Mouse (Mus musculus) midbrain, embryonic 16.5 days (tissue): ENCODE measurements at regions not wholly inside any gene's neighbourhood (a gene's known extent, or its start where the extent isn't known, plus 50 kb on each side); places are given as distances from the start of the nearest gene placed in this dataset.

Source experiments
- ATAC-seq: fragments of 200-750 bp; cut with Nextera tagmentation; 2 replicates; pipeline ENCODE4 v1.8.0; 2017; ENCODE audit warnings: moderate TSS enrichment
- H3K27ac ChIP-seq: fragments of 300-500 bp; sonication (generic); 2 replicates; pipeline ENCODE4 v1.5.1; 2014; ENCODE audit warnings: mild to moderate bottlenecking, low read length, mixed read lengths
- H3K27me3 ChIP-seq: fragments of 300-500 bp; sonication (generic); 2 replicates; pipeline ENCODE4 v1.6.1; 2014; ENCODE audit warnings: low read depth, low read length, mixed read lengths; ENCODE audit not compliant: control insufficient read depth, insufficient read depth
- H3K36me3 ChIP-seq: fragments of 300-500 bp; sonication (generic); 2 replicates; pipeline ENCODE4 v1.6.1; 2014; ENCODE audit warnings: mild to moderate bottlenecking, low read length, moderate library complexity, mixed read lengths; ENCODE audit not compliant: control insufficient read depth, insufficient read depth
- H3K4me1 ChIP-seq: fragments of 300-500 bp; sonication (generic); 2 replicates; pipeline ENCODE4 v1.6.1; 2014; ENCODE audit warnings: mild to moderate bottlenecking, low read length, mixed read lengths; ENCODE audit not compliant: control insufficient read depth, insufficient read depth
- H3K4me2 ChIP-seq: fragments of 300-500 bp; sonication (generic); 2 replicates; pipeline ENCODE4 v1.6.1; 2014; ENCODE audit warnings: mild to moderate bottlenecking, low read length, mixed read lengths
- H3K4me3 ChIP-seq: fragments of 300-500 bp; sonication (generic); 2 replicates; pipeline ENCODE4 v1.5.1; 2014; ENCODE audit warnings: low read depth, mild to moderate bottlenecking, low read length, moderate library complexity, mixed read lengths
- H3K9ac ChIP-seq: fragments of 300-500 bp; sonication (generic); 2 replicates; pipeline ENCODE4 v1.6.1; 2014; ENCODE audit warnings: low read depth, low read length, mixed read lengths
- H3K9me3 ChIP-seq: fragments of 300-500 bp; sonication (generic); replicated peaks from 2 replicates; pipeline ENCODE4 v1.6.1; 2014; ENCODE audit warnings: mild to moderate bottlenecking, low read length, mixed read lengths; ENCODE audit not compliant: control insufficient read depth, poor library complexity, severe bottlenecking
- WGBS: fragments of 180-500 bp; shearing (Covaris S2); extraction: QIAGEN DNeasy Blood & Tissue Kit; methylation state at CpG from one replicate; pipeline ENCODE4 v1.1.7; 2014; 5-methylcytosine and 5-hydroxymethylcytosine counted together

DNA sequence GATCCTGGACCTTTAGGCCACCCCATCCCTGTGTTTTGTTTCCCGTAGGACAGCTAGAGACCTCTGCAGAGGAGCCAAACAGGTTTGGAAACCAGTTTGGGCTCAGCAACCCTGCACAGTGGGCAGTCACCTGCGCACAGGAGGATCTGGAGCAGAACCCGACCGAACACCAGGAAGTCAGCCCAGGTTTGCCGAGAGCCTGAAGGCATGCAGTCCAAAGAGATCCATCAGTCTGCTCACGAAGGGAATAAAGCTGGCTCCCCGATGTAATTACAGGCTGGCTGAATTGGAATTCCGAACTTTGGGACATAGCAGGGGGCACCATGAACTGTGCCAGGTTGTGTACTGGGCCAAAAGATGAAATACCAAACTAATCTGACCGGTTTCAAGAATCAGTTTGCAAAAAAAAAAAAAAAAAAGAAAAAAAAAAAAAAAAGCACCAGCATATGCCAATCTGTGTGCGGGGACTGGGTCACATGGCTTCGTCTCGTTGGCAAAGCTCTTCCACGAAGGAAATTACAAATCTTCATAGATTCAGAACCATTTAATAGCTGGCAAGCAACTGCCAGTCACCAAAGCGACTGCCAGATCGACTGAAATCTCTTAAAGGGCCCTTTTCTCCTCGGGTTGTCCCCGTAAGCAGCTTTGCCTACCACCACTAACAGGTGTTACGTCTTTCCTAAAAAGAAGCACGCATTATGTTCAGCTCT, 137.0 kb upstream of the Dyrk2 start:
- no peak overlapping the region for H3K27ac ChIP-seq
- H3K4me2 ChIP-seq, result no peak overlapping the region
- no peaks in the 10 kb centered on the region for H3K27me3 ChIP-seq
- no peak overlapping the region for H3K9ac ChIP-seq
- H3K4me3 ChIP-seq, result no peak overlapping the region
- no peaks in the 10 kb centered on the region for H3K4me1 ChIP-seq
- H3K36me3 ChIP-seq, result no peaks in the 10 kb centered on the region
- WGBS, result 88% methylated on average over 19 of the region's 19 CpGs
- no peak for ATAC-seq
- H3K9me3 ChIP-seq, result no peaks in the 10 kb centered on the region

GRCm38 (mm10) chr10:119005491-119005890, 135.5 kb upstream of the Dyrk2 start:
- Histone ChIP-seq H3K27ac (no peak overlapping the region), H3K4me3 (no peak overlapping the region), H3K4me1 (no peaks in the 10 kb centered on the region), H3K36me3 (no peaks in the 10 kb centered on the region), H3K9ac (no peak overlapping the region), H3K9me3 (no peaks in the 10 kb centered on the region), H3K27me3 (no peaks in the 10 kb centered on the region), H3K4me2 (no peak overlapping the region)
- WGBS, result 93% methylated on average over 8 of the region's 8 CpGs
- no peak for ATAC-seq

DNA sequence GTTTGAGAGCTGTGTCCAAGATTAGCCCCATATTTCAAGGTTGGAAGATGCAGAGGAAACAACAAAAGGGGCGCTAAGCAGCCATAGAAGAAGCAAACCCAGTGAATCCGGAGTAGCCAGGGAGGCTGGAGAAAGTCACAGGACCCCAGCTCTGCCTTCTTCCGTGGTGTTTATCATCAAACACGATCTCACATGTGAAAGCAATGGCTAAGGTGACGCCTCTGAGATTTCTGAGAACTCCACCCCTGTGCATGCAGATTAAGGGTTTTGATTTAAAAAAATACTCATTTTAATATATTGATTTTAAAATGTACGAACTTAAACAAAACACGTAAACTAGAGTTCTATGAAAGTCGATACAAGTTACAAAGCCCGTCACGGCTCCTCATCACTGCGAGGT, 134.4 kb upstream of the Dyrk2 start:
- 93% methylated on average over 11 of the region's 11 CpGs for WGBS
- Histone ChIP-seq H3K27me3 (no peaks in the 10 kb centered on the region), H3K4me2 (no peak overlapping the region)

GRCm38 (mm10) chr10:119003839-119004238, 133.8 kb upstream of the Dyrk2 start:
- no peak for ATAC-seq
- Histone ChIP-seq H3K36me3 (no peaks in the 10 kb centered on the region), H3K4me1 (no peaks in the 10 kb centered on the region), H3K27ac (no peak overlapping the region), H3K9me3 (no peaks in the 10 kb centered on the region), H3K4me2 (no peak overlapping the region), H3K4me3 (no peak overlapping the region), H3K27me3 (no peaks in the 10 kb centered on the region), H3K9ac (no peak overlapping the region)
- 69% methylated on average over 5 of the region's 5 CpGs for WGBS

More for the DNA sequence above, 134.4 kb upstream of the Dyrk2 start:
- Histone ChIP-seq H3K36me3 (no peaks in the 10 kb centered on the region), H3K27ac (no peak overlapping the region), H3K4me3 (no peak overlapping the region), H3K4me1 (no peaks in the 10 kb centered on the region), H3K9ac (no peak overlapping the region), H3K9me3 (no peaks in the 10 kb centered on the region)
- no peak for ATAC-seq

DNA sequence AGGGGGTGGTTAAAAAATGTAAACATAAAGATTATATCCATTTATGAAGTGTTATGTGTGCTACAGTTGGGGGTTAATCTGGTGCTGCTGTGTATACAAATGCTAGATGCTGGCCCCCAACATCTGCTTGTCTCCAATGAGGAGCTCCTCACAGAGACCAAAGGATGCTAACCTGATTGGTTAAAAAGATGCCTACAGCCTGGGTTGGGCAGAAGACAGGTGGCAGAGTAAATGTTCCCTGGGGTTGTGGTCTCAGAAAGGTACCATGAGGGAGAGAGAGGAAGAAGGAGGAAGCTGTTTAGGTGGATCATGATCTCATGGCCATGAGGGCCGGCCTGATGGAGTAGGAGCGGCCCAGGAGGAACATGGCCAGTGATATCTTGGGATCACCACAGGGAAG, 133.0 kb upstream of the Dyrk2 start:
- no peak for ATAC-seq
- H3K4me2 ChIP-seq, result no peak overlapping the region
- no peaks in the 10 kb centered on the region for H3K4me1 ChIP-seq
- no peak overlapping the region for H3K27ac ChIP-seq
- H3K9me3 ChIP-seq, result no peaks in the 10 kb centered on the region
- WGBS, result 100% methylated on average over 2 of the region's 2 CpGs
- no peaks in the 10 kb centered on the region for H3K36me3 ChIP-seq
- no peak overlapping the region for H3K9ac ChIP-seq
- no peak overlapping the region for H3K4me3 ChIP-seq
- no peaks in the 10 kb centered on the region for H3K27me3 ChIP-seq

- no peak overlapping the region for H3K4me3 ChIP-seq
- H3K9me3 ChIP-seq, result no peaks in the 10 kb centered on the region
- H3K4me1 ChIP-seq, result no peaks in the 10 kb centered on the region
- no peak for ATAC-seq
- H3K27me3 ChIP-seq, result no peaks in the 10 kb centered on the region
- 94% methylated on average over 7 of the region's 7 CpGs for WGBS
- H3K9ac ChIP-seq, result no peak overlapping the region
- H3K36me3 ChIP-seq, result no peaks in the 10 kb centered on the region
- H3K27ac ChIP-seq, result no peak overlapping the region
- H3K4me2 ChIP-seq, result no peak overlapping the region
Measured at GRCm38 (mm10) chr10:119001895-119002294, 131.9 kb upstream of the Dyrk2 start.

GRCm38 (mm10) chr10:119001000-119001780, 131.2 kb upstream of the Dyrk2 start:
- ATAC-seq, result no peak
- WGBS, result 82% methylated on average over 17 of the region's 17 CpGs
- Histone ChIP-seq H3K4me1 (no peaks in the 10 kb centered on the region), H3K4me2 (no peak overlapping the region), H3K36me3 (no peaks in the 10 kb centered on the region), H3K9me3 (no peaks in the 10 kb centered on the region), H3K27me3 (no peaks in the 10 kb centered on the region), H3K9ac (no peak overlapping the region), H3K4me3 (no peak overlapping the region), H3K27ac (no peak overlapping the region)

DNA sequence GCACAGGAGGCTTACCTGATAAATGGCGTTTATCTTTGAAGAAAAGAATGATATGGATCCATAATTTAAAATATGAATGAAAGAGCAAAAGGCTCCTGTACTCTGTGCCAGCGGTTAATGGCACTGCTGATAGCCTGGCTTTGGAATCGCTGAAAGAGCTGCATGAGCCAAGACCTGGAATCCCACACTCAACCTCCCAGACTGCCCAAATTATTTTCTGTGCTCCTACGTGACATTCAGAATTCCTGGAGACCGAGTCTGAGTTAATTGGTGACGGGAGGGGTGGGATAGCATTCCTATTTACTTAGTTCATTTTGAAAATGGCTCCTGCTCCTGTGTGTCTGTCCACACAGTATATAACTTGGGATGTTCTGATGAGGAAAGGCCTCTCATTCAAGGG, 129.0 kb upstream of the Dyrk2 start:
- no peak overlapping the region for H3K4me3 ChIP-seq
- WGBS, result 81% methylated on average over 6 of the region's 6 CpGs
- no peak overlapping the region for H3K4me2 ChIP-seq
- ATAC-seq, result no peak
- no peaks in the 10 kb centered on the region for H3K36me3 ChIP-seq
- H3K27ac ChIP-seq, result no peak overlapping the region
- H3K27me3 ChIP-seq, result no peaks in the 10 kb centered on the region
- no peak overlapping the region for H3K9ac ChIP-seq
- H3K9me3 ChIP-seq, result no peaks in the 10 kb centered on the region
- no peaks in the 10 kb centered on the region for H3K4me1 ChIP-seq

DNA sequence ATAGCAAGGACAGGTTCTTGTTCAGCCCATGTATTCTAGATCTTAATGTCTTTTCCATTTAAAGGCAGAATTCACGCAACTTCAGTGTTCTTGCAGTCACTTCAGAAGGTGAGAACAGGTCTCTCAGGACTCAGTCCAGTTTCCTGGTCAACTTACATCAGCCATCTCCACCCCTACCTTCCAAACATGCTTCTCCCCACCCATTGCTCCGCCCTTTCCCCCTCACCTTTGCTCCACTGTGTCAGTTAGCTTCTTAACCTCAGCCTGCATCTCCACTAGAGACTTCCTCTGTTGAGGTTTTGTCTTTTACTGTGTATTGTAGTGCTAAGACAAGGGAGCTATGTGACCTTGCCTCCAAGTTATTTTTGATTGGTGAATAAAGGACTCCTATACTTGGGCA, 127.0 kb upstream of the Dyrk2 start:
- H3K27me3 ChIP-seq, result no peaks in the 10 kb centered on the region
- no peak overlapping the region for H3K4me2 ChIP-seq
- WGBS, result 78% methylated on average over 2 of the region's 2 CpGs
- H3K9ac ChIP-seq, result no peak overlapping the region
- no peak overlapping the region for H3K4me3 ChIP-seq
- no peaks in the 10 kb centered on the region for H3K9me3 ChIP-seq
- no peaks in the 10 kb centered on the region for H3K4me1 ChIP-seq
- H3K27ac ChIP-seq, result no peak overlapping the region
- H3K36me3 ChIP-seq, result no peaks in the 10 kb centered on the region
- no peak for ATAC-seq
